Mouse (Mus musculus) layer of hippocampus, adult 9-10 months (tissue): ENCODE measurements at regions not wholly inside any gene's neighbourhood (a gene's known extent, or its start where the extent isn't known, plus 50 kb on each side); places are given as distances from the start of the nearest gene placed in this dataset.
A peak's percentile ranks its signal among the peaks of the same experiment; 100 is the strongest.

Source experiments
- DNase-seq: peaks from one replicate; pipeline ENCODE4 v3.0.0; 2022; ENCODE audit warnings: low spot score

DNA sequence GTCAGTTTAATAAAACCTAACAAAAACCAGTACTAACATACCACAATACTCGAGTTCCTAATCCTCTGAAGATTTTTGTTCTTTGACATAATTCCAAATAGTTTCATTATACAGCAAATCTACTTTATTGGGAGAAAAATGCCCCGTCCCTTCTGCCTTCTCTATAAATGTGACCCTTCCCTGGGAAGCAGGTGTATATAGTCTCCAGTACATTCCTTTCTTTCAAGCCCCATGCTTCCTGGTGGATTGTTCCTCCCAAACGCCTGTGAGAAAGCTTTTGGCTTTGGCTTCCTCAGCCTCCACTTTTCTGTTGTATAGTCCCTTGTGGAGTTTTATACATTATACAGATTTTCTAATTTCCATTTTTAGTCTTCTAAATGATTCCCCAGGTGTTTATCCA is 1001.8 kb upstream of the Tenm3 start:
- no peak for DNase-seq

DNA sequence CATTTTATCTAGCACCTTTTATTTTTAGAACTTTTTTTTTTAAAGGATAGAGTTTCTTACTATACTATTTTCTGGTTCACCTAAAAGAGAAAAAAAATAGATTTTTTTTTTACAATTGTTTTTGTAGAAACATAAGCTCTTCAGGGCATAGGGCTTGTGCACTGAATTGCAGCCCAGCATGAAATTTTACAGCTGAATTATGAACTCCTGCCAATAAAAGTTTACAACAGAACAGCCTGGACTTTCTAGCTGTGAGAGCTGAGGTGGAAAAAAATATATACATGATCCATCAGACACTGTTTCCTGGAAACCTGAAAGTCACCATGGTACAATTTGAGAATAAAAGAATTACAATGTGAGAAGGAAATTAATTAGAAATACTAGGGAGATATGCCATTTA is 988.2 kb upstream of the Tenm3 start:
- no peak for DNase-seq

DNA sequence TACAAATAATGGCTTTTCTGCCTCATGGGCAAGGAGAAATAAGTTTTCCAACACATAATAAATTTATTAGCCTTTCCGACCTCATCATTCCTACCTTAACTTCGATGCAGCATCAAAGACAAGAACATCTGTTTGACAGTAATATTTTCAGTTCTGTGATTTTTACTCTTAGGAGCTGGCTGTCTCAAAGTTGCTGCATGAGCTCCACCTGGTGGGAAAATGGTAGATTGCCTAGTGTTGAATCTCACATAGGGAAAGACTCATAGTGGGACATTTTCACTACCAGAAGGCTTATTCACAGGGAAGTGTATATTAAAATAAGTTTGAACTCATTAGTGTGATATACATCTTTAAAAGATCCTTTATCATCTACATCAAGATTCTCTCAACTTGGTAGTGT is 985.6 kb upstream of the Tenm3 start:
- peak; percentile 60 for DNase-seq

DNA sequence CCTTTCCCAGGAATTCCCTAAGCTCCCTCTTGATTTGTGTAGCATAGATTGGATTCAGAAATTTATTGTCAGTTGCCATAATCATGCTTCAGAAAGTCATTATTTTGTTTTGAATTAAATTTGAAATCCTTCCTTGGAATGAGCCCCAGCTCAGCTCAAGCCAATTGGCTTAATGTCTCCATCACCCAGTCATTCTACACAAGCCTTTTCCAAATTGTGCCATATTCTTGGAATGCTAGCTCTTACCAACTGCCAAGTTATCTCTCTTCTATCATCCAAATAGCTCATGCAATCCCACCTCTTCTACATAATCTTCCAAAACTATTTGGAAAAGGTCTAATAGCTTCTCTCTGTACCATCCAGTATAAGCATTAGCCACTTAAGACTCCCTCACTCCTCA is 982.5 kb upstream of the Tenm3 start:
- no peak for DNase-seq

DNA sequence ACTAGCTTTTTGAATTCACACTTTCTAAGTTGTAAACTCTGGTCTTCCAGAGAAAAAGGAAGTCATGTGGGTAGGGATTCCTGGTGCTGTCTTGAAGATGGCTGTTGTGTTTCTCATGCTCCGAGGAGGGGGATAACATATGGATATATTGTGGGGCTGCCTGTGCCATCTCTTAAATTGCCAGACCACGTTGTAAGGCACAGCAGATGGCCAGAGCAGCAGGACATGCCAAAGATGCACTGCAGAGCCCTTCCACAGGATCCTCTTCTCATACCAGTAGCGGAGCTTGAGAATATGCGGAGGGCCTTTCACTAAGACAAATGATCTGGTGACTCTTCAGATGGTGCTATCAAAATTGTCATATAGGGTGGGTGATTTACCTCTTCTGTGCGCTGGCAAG is 981.2 kb upstream of the Tenm3 start:
- DNase-seq: no peak

DNA sequence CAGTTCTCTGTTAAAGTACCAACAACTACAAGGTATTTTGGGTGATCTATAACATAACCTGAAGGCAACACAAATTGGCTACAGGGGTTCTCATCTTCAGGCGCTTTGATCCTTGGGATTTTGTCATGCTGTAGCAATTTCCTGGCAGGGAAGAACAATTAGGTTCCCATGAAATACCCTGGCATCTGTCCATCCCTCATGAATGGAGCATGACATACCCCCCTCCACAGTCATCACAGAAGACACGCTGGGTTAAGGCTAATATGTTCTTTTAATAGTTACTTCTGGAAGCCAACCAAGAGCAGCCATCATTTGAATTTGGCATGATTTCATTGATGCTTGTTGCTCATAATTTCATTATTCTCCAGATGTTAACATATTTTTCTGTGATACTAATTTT is 979.0 kb upstream of the Tenm3 start:
- DNase-seq: no peak

DNA sequence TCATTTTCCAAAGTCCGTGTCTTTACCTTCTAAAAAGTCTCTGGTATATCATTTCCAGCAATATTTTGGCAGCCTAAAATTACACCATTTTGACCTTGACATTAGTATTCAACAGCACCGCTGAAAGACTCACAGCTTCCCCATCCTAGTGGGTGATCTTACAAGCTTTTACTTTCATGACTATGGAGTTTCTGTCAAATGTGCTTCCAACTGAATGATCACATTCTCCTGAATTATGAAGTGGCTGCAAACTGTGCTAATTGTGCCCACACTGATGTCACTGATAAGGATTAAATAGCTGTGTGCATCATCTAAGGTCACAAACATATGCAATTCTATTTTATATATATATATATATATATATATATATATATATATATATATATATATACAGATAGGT is 955.5 kb upstream of the Tenm3 start:
- no peak for DNase-seq

DNA sequence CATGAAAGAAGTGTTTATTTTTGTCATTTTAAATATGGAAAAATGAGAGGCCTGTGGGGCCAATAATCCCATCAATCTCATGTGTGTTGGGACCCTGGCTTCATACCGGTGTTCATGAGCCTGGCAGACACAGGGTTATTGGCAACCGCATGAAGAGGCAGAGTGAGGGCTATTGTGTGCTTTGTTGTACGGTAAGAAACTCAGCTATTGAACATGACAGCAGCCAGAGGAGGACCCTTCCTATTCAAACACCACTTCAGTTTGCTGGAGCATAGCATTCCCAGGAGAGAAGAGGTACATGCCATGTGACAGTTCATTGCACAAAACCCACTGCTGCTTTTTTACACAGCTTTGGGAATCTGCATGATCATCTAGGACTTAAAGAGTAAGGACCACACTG is 953.0 kb upstream of the Tenm3 start:
- DNase-seq: no peak

DNA sequence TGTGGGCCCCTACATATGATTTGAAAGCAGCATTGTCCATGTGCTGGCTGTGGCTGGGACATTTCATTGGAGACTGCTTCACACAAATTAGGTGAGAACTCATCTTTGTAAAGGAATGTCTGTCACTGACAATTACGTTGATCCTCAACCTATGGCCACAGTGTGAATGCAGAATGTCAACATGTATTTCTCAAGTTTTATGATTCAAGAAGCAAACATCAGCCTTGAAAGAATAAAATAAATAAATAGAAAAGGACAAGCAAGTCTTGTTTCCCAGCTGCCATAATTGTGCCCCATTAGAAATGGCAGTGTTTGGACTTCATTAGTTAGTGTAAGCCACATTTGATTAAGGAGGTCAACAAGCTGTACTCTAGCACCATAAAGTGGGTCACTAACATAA is 950.7 kb upstream of the Tenm3 start:
- DNase-seq: no peak

DNA sequence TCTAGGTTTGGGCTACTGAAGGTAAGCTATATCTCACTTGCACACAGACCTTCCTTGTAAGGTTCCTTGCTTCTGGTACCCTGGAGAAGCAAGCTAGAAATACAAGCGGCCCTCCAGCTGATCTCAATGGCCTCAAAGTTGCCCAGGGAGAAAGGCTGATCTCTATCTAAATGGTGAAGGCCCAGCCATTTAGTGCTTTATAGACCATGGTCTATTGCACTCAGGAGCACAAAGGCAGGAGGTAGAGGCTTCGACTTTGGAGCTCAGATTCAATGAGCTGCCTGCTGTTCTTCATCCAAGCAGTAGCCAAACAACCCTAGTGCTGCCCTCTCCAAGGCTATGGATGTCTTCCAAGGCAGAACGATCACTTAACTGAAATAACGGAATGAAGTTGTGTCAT is 926.1 kb upstream of the Tenm3 start:
- no peak for DNase-seq

DNA sequence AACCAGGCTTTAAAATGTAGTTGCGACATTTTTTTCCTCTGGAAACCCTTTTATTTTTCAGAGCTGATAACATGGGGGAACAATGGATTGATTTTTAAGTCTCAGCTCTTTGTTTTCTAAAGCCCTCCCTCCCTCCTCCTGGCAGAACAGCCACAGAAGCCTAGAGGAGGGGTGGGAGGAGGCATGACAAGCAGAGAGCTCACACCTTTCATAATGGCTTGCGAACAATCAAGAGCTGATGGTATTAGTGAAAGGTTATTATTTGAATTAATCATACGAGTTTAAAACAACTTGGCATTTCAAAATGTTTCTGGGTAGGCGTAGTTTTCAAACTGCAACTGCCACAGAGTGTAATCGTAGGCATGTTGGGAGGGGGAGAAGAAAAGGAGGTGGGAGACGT is 894.3 kb upstream of the Tenm3 start:
- no peak for DNase-seq

DNA sequence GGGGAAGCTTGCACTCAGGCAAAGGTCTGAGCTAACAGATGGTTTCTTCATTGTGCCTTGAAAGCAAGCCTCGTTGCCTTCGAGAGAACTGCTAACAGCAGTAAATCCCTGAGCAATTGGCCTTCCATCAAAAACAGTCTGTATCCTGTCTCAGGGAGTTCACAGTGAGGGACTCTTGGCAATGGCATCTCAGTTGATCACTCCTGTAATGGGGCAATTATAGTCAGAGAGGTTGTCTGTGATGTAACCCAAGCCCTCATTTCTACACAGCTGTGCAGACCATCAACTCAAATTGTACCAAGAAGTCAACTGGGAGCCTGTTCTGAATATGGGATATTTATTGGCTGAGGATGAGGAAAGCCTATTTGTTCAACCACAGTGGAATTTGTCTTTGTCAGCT is 885.4 kb upstream of the Tenm3 start:
- DNase-seq: no peak

DNA sequence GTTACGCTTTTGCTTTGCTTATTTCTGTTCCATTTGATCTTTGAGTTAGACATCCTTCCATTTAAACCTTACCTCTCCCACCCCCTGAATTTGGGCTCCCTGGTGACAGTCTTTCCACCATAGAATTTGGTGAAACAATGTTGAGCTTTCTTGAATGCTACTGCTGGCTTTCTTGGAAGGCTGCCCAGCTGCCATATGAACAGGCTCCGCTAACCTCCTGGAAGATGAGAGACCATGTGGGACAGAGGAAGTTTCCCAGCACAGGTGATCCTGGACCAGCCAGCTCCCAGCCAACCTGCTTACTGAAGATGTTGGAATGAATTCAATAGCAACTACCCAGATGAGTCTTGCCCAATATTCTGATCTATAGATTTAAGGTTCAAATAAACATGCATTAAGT is 868.6 kb upstream of the Tenm3 start:
- DNase-seq: no peak

DNA sequence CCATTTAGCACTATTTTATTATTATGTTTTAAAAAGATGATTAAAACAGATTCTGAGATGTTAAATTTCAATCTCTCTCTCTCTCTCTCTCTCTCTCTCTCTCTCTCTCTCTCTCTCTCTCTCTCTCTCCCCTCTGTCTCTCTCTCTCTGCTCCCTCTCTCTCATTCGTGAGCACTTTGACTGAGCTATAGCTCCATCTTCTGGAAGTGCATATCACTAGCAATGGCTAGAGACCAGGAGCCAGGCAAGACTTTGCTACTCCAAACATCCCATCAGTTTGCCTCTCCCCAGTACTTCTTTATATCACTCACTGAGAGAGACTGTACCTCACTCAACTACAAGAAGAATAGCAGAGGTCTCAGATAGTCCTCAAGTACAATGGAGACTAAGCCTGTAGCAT is 865.0 kb upstream of the Tenm3 start:
- no peak for DNase-seq

DNA sequence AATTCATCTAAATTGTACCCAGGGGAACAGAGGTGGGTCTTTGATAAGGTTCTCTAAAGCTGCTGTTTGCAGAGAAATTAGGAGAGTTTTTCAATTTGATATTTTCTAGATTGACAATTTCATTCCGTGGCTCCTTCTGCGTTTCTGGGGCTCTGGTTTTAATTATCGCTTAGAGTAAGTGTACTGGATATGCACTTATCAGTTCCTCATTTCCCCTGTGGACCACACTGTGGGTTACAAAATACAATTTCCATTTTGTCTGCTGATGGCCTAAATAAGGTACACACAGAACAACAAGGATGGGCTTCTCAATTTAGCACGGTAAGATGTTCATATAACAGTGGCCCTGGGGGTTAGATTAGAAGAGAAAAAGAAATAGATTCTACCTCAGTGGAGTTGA is 855.3 kb upstream of the Tenm3 start:
- no peak for DNase-seq

DNA sequence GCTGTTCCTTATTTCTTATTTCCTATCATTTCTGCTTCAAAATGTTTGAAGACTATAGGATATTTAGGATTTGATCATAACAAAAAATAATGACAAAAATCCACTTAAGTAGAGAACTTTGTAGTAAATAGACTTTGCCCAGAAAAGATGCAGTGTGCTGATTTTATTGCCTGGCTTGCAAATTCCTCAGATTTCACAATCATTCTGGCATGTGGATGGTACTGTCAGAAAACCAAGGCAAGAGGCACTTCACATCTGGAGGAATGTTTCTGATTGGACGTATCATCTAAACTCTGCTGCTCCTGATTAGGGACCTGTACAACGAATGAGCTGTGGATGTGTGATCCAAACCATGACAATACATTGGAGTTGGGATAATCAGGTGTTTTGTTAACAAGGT is 853.0 kb upstream of the Tenm3 start:
- no peak for DNase-seq
